Mouse (Mus musculus): ENCODE results near the gene Gprasp1. TPM values are rescaled to one million over a fixed set of nuclear protein-coding genes. Genes with fewer than 3 reads are reported as not detected.
"Not testable (repeated sequence)": the region's sequence is repeated elsewhere in the genome, so short reads cannot be mapped to it uniquely, and the experiment has no call there.

Gprasp1 gene
- polyA plus RNA-seq, 1 experiment from 2014 or later, result 56.4 TPM

GRCm38 (mm10) chrX:135839397-135840391 lies 97.2 kb downstream of the Gprasp1 start:
- not testable (repeated sequence) for H3K36me3 ChIP-seq (ENCODE audit: control insufficient read depth, insufficient read depth, low read length); H3K4me1 ChIP-seq (ENCODE audit: control insufficient read depth, insufficient read depth, low read length); H3K27ac ChIP-seq (replicated peaks; ENCODE audit: low read depth, low read length); H3K9me3 ChIP-seq (ENCODE audit: control insufficient read depth, low read length); H3K27me3 ChIP-seq (replicated peaks; ENCODE audit: control insufficient read depth, insufficient read depth, low read length)
- DNase-seq (ENCODE audit: low spot score), result peak; percentile 45
- H3K4me2 ChIP-seq (ENCODE audit: low read depth, low read length), result peak overlapping the region; percentile 69
- peak overlapping the region; percentile 54 for H3K9ac ChIP-seq (ENCODE audit: low read depth, low read length)
- H3K4me3 ChIP-seq (ENCODE audit: low read depth, low read length), result peak overlapping the region; percentile 46
- 29% methylated on average over 16 of the region's 17 CpGs for WGBS
- peak; percentile 31; the same call in 1 of the 2 replicates for ATAC-seq (ENCODE audit: low read depth)

MicroRNA genes within 50 kb of the gene (microRNA counts, 519-probe panel; counts per million panel counts)
- 19.3 counts per million for microRNA mmu-miR-1970

Small RNA genes within 50 kb of the gene (microRNA-seq; reads per million reads assigned to microRNA genes)
- gene Mir1970 (ENCODE audit: borderline number of aligned reads) (not detected), gene Mir7646 (ENCODE audit: borderline number of aligned reads) (not detected)

Other genes starting within 250 kb of the Gprasp1 start
- 0.19 TPM in 1 of 2 replicates, not detected in the other for gene AV320801, start 248.1 kb upstream of the Gprasp1 start, polyA plus RNA-seq (2014; fragmentation: Nextera tagmentation; extraction: Ambion mirVana)
- 0.24 and 0.35 TPM in 2 replicates for gene Nxf7, start 144.0 kb upstream of the Gprasp1 start, polyA plus RNA-seq (2014; fragmentation: Nextera tagmentation; extraction: Ambion mirVana)
- 0.62 and 0.70 TPM in 2 replicates for gene Prame, start 115.0 kb upstream of the Gprasp1 start, polyA plus RNA-seq (2014; fragmentation: Nextera tagmentation; extraction: Ambion mirVana)
- gene Tcp11x2, start 48.9 kb upstream of the Gprasp1 start, polyA plus RNA-seq (2014; fragmentation: Nextera tagmentation; extraction: Ambion mirVana), result 0.14 TPM in 1 of 2 replicates, not detected in the other
- 1.0 and 1.3 TPM in 2 replicates for gene Tmsb15a, start 17.5 kb upstream of the Gprasp1 start, polyA plus RNA-seq (2014; fragmentation: Nextera tagmentation; extraction: Ambion mirVana)
- gene Armcx5, start within 50 bp of the Gprasp1 start, polyA plus RNA-seq (2014; fragmentation: Nextera tagmentation; extraction: Ambion mirVana), result 6.9 and 9.2 TPM in 2 replicates
- gene Bhlhb9, start 54.9 kb downstream of the Gprasp1 start, polyA plus RNA-seq (2014; fragmentation: Nextera tagmentation; extraction: Ambion mirVana), result 48.6 and 59.2 TPM in 2 replicates
- gene Gprasp2, start 96.3 kb downstream of the Gprasp1 start, polyA plus RNA-seq (2014; fragmentation: Nextera tagmentation; extraction: Ambion mirVana), result 28.0 and 36.9 TPM in 2 replicates